Mouse (Mus musculus) testis, adult 2 months (tissue): ENCODE results near the gene Marc2.

ENCODE experiments used
- CTCF ChIP-seq: fragments of 200-500 bp; IDR thresholded peaks from 2 replicates; pipeline ENCODE4 v1.5.1; 2012; ENCODE audit warnings: low read depth, mild to moderate bottlenecking, inconsistent platforms, low read length, moderate library complexity; ENCODE audit not compliant: control insufficient read depth, insufficient read depth, insufficient replicate concordance
- POLR2A ChIP-seq: fragments of 200-500 bp; IDR thresholded peaks from 2 replicates; pipeline ENCODE4 v1.6.1; 2012; ENCODE audit warnings: low read depth, mild to moderate bottlenecking, inconsistent platforms, low read length, moderate library complexity; ENCODE audit not compliant: control insufficient read depth

- TF ChIP-seq POLR2A (no peak), CTCF (no peak)
Observed at GRCm38 (mm10) chr1:184846092-184846750, at the start of gene Marc2.
